Mouse (Mus musculus) kidney, adult 2 months (tissue): ENCODE data around the gene Rbbp8nl.

ENCODE experiments used
- CTCF ChIP-seq: fragments of 200-500 bp; conservative IDR thresholded peaks from 2 replicates; pipeline ENCODE4 v1.5.1; 2011; ENCODE audit warnings: low read depth, mild to moderate bottlenecking, control low read depth, low read length, moderate library complexity, mixed read lengths; ENCODE audit not compliant: insufficient read depth, insufficient read length
- POLR2A ChIP-seq: fragments of 200-500 bp; IDR thresholded peaks from one replicate; pipeline ENCODE4 v1.6.1; 2011; ENCODE audit warnings: low read depth, low read length, control low read depth

GRCm38 (mm10) chr2:180300252-180300651, 10.6 kb upstream of the Rbbp8nl start:
- TF ChIP-seq CTCF = no peak
- TF ChIP-seq POLR2A = no peak
